In the genomic region with DNA sequence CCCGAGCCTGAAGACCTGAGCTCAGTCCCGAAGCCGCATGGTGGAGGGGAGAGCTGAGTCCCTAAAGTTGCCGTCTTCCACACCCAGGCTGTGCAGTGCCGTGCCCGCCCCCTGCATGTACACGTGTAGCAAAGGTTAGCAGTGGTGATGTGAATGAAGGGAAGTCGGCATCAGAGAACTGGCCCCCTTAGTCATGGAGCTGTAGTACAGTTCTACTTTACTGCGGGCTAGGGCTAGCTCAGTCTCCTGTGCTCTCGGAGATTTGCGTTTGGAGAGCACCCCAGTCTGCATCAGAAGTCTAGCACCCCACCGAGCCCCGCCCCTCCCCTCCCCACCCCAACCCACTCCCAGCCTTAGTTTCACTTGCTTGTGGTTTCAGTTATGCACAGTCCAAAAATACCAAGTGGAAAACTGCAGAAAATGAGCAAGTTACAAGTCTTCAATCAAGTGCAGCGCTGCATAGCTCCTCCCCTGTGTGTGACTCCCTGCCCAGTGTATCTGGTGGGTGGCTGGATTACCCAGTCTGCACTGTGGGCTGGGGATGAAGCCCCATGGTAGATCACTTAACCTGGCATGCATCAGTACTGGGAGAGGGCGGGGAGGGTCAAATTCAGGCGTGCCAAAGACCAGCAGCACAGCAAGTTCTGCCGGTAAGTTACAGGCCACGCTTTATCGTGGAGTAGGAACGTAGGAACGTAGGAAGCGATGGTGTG, we compare ENCODE assay signal across 8 mouse cellular contexts. TPM values are rescaled to one million over a fixed set of nuclear protein-coding genes. Genes with fewer than 3 reads are reported as not detected.
DNase-seq lines count a peak whose midpoint lies in the region; ATAC-seq and TF ChIP-seq lines count a peak whose summit lies in the region.

No protein-coding gene starts in this region.

- H3K4me1 ChIP-seq in heart, embryonic 15.5 days (replicated peaks): peaks cover 62% of the 10 kb centered on the region
- H3K4me1 ChIP-seq in hindbrain, postnatal 0 days (ENCODE audit: insufficient read depth, low read length): peaks cover 13% of the 10 kb centered on the region
- peaks cover 55% of the 10 kb centered on the region for H3K4me1 ChIP-seq in midbrain, embryonic 12.5 days

- peak overlapping the region; percentile 88 for H3K27ac ChIP-seq in heart, embryonic 15.5 days
- peak overlapping the region; percentile 27 for H3K27ac ChIP-seq in hindbrain, postnatal 0 days
- peak overlapping the region; percentile 84 for H3K27ac ChIP-seq in midbrain, embryonic 12.5 days (replicated peaks)

- H3K27me3 ChIP-seq in heart, embryonic 15.5 days: no peaks in the 10 kb centered on the region
- H3K27me3 ChIP-seq in hindbrain, postnatal 0 days (ENCODE audit: insufficient read depth, low read length): no peaks in the 10 kb centered on the region
- H3K27me3 ChIP-seq in midbrain, embryonic 12.5 days: no peaks in the 10 kb centered on the region

- peak overlapping the region; percentile 57; the same call in 1 of the 2 replicates for H3K9ac ChIP-seq in heart, embryonic 15.5 days
- H3K9ac ChIP-seq in hindbrain, postnatal 0 days (replicated peaks; ENCODE audit: low read length): no peak overlapping the region
- peak overlapping the region; percentile 43 for H3K9ac ChIP-seq in midbrain, embryonic 12.5 days (replicated peaks)

- TF ChIP-seq CTCF in hindbrain, postnatal 0 days (IDR thresholded peaks at IDR 0.05; ENCODE audit: low read depth): no peak

- H3K4me2 ChIP-seq in heart, embryonic 15.5 days: peak overlapping the region; percentile 64
- H3K4me2 ChIP-seq in hindbrain, postnatal 0 days (ENCODE audit: low read depth, low read length): peak overlapping the region; percentile 57; the same call in 1 of the 2 replicates
- peak overlapping the region; percentile 56 for H3K4me2 ChIP-seq in midbrain, embryonic 12.5 days (replicated peaks)

- H3K4me3 ChIP-seq in heart, embryonic 15.5 days: peak overlapping the region; percentile 40
- no peak overlapping the region for H3K4me3 ChIP-seq in hindbrain, postnatal 0 days (ENCODE audit: low read length)
- H3K4me3 ChIP-seq in midbrain, embryonic 12.5 days: peak overlapping the region; percentile 25; the same call in 1 of the 2 replicates

- H3K36me3 ChIP-seq in heart, embryonic 15.5 days: peaks cover 3% of the 10 kb centered on the region; the same call in 1 of the 2 replicates
- 0 out of 2 replicates have a peak, but pooled peaks cover 4% of the 10 kb centered on the region for H3K36me3 ChIP-seq in hindbrain, postnatal 0 days (ENCODE audit: insufficient read depth, low read length)
- peaks cover 8% of the 10 kb centered on the region for H3K36me3 ChIP-seq in midbrain, embryonic 12.5 days

- no peak for ATAC-seq in heart, embryonic 15.5 days (replicated peaks; ENCODE audit: insufficient number of reproducible peaks, insufficient read depth, low FRiP score, low read depth)
- ATAC-seq in hindbrain, postnatal 0 days: no peak
- no peak for ATAC-seq in midbrain, embryonic 12.5 days (ENCODE audit: low FRiP score, low read depth)

- WGBS in heart, embryonic 15.5 days: 54% methylated on average over 22 of the region's 22 CpGs
- WGBS in hindbrain, postnatal 0 days: 52% methylated on average over 22 of the region's 22 CpGs
- 63% methylated on average over 22 of the region's 22 CpGs for WGBS in midbrain, embryonic 12.5 days

- DNase-seq in heart, adult 9 months (ENCODE audit: low spot score in 2 of 2): no peak
- DNase-seq in T-cell, adult 2 months (ENCODE audit: low spot score): peak; percentile 56
- DNase-seq in hindbrain, postnatal 0 days (ENCODE audit: low spot score): no peak
- DNase-seq in adipocyte (ENCODE audit: low spot score): no peak
- DNase-seq in testis, postnatal 14 days (ENCODE audit: low spot score): no peak
- no peak for DNase-seq in frontal cortex, postnatal 36 days (ENCODE audit: low spot score in 2 of 2)

- no peaks in the 10 kb centered on the region for H3K9me3 ChIP-seq in heart, embryonic 15.5 days (replicated peaks)
- H3K9me3 ChIP-seq in hindbrain, postnatal 0 days (ENCODE audit: low read length): no peaks in the 10 kb centered on the region
- H3K9me3 ChIP-seq in midbrain, embryonic 12.5 days: no peaks in the 10 kb centered on the region

RNA-seq across cellular contexts. Expression of a gene that starts 22.3 kb away (rescaled TPM):
- 6.0 and 8.8 TPM in 2 replicates for polyA plus RNA-seq in heart, embryonic 15.5 days (2015; fragmentation: Nextera tagmentation; extraction: Ambion mirVana)
- 12.8 and 22.1 TPM in 2 replicates for total RNA-seq in hindbrain, postnatal 0 days (2014; rRNA removed)
- polyA plus RNA-seq in hindbrain, postnatal 0 days (2015; fragmentation: Nextera tagmentation; extraction: Ambion mirVana): 7.5 and 7.9 TPM in 2 replicates
- polyA plus RNA-seq in midbrain, embryonic 12.5 days (2016; fragmentation: Nextera tagmentation; extraction: Ambion mirVana): 14.4 and 14.5 TPM in 2 replicates

RNA-seq across cellular contexts. Expression of a gene that starts 40.2 kb away (rescaled TPM):
- polyA plus RNA-seq in heart, embryonic 15.5 days (2015; fragmentation: Nextera tagmentation; extraction: Ambion mirVana): 3.1 and 4.2 TPM in 2 replicates
- total RNA-seq in hindbrain, postnatal 0 days (2014; rRNA removed): 23.3 and 24.0 TPM in 2 replicates
- 4.6 and 6.0 TPM in 2 replicates for polyA plus RNA-seq in hindbrain, postnatal 0 days (2015; fragmentation: Nextera tagmentation; extraction: Ambion mirVana)
- polyA plus RNA-seq in midbrain, embryonic 12.5 days (2016; fragmentation: Nextera tagmentation; extraction: Ambion mirVana): 7.6 and 9.6 TPM in 2 replicates

Comparison
In these comparisons a context has a peak if more than half of its experiments do, and no peak if none do; other contexts are left out.
1. H3K27ac ChIP-seq: peak in every context shown above with its lines; median percentile 88 in heart, embryonic 15.5 days; 84 in midbrain, embryonic 12.5 days; 27 in hindbrain, postnatal 0 days.